Mouse (Mus musculus) Patski (cell line): Measurements from ENCODE around the gene Olfr50. TPM values are rescaled to one million over a fixed set of nuclear protein-coding genes. Genes with fewer than 3 reads are reported as not detected.

Experiments
- ATAC-seq: fragments of 100-300 bp; one replicate; pipeline ENCODE4 v1.8.0; 2021
- CTCF ChIA-PET: fragments of 350-600 bp; sonication (Branson Sonifier 250); formaldehyde crosslinking; loops from one replicate; lab custom pipeline; 2022; ENCODE audit warnings: inconsistent platforms; lab: Charles Lee
- POLR2A ChIA-PET: fragments of 350-600 bp; sonication (Branson Sonifier 250); formaldehyde crosslinking; loops from one replicate; lab custom pipeline; 2022; ENCODE audit warnings: antibody characterized with exemption, inconsistent platforms; lab: Charles Lee
- DNase-seq: peaks from one replicate; pipeline ENCODE4 v3.0.0-alpha.2; 2011; ENCODE audit warnings: low read depth, low spot score
- H3K27me3 ChIP-seq: fragments of 371-371 bp; one replicate; pipeline ENCODE4 v1.5.1; 2021
- CTCF ChIP-seq: fragments of 100-300 bp; IDR thresholded peaks from one replicate; pipeline ENCODE4 v1.5.1; 2021
- in situ Hi-C: fragments of 300-500 bp; cut with MboI; formaldehyde crosslinking; loops from 3 replicates; pipeline ENCODE4 v1.11.1; 2018; ENCODE audit warnings: low pct_unique_long_range_greater_than_20kb, mixed read lengths
- polyA plus RNA-seq: library from polyadenylated mRNA; unstranded; gene quantifications from one replicate; pipeline ENCODE4 v1.2.3, GENCODE M21; 2021

Gene Olfr50
- polyA plus RNA-seq, result not detected

DNA sequence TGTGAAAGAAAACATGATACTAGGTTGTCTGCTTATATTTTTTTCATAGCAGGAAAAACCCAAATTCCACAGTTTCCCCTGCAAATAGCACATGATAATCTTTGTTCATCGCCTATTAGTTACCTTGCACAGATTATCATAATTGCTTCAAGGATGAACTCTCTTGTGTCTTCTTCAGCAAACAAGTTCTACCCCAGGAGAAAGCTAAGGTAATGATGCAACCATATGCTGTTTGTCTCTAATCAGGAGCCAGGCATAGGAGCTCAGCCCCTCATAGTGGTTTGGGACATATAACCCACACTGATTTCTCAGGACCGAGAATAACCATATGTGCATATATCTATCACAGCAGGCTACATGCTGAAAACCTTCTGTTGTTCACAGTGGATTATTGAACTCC is at the start of gene Olfr50:
Gene Olfr50 (plus strand): TSS at position 301 of the 400 bp plus-strand sequence.
- no peak for TF ChIP-seq CTCF
- DNase-seq (no peak), ATAC-seq (no peak)
- in situ Hi-C loops, result no loop called here
- no peaks in the 10 kb centered on the region for H3K27me3 ChIP-seq
- POLR2A ChIA-PET, result no interaction called here
- CTCF ChIA-PET, result no interaction called here

DNA sequence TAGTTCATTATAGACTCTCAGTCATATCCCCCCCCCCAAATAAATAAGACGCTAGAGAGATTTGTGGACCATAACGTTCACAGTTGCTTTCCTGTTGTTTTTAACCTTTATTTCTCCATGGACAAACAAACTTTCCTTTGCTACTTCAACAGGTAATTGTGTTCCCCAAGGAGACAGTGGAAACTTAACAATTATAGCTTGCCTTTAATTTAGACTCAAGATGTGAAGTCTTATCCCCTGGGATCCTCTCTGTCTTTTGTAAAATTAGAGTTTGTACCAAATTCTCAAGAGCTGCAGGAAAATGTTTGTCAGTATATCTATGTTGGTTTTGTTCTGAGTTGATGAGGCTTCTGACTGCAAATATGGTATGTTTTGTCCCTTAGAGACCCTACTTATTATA is 6.4 kb upstream of the Olfr50 start, which contains the start of gene Olfr348:
Gene Olfr348 (plus strand): TSS at position 301 of the 400 bp plus-strand sequence.
- DNase-seq (no peak), ATAC-seq (no peak)
- ChIA-PET CTCF (no interaction called here), POLR2A (no interaction called here)
- no peaks in the 10 kb centered on the region for H3K27me3 ChIP-seq
- no peak for TF ChIP-seq CTCF
- in situ Hi-C loops, result no loop called here

DNA sequence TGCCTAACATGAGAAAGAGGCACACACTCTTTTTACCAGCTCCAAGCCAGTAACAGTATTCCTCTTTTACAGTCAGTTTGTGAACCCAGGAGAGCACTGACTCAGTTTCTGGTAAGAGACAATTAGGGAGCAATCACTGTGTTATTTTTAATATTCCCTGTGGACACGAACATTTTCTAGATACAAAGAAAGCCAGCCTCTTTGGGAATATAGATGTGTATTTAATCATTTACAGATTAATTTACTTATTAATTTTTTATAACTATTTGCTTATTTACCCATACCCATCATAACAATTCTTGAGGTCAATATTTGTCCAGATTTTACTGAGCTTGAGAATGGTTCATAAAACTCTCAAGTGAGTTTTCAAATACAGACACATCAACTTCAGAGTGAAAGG is 26.6 kb downstream of the Olfr50 start, which contains the start of gene Olfr3:
Gene Olfr3 (minus strand): TSS at position 101 of the 400 bp plus-strand sequence.
- DNase-seq (no peak), ATAC-seq (no peak)
- TF ChIP-seq CTCF, result no peak
- ChIA-PET CTCF (no interaction called here), POLR2A (no interaction called here)
- in situ Hi-C loops, result no loop called here
- H3K27me3 ChIP-seq, result no peaks in the 10 kb centered on the region

DNA sequence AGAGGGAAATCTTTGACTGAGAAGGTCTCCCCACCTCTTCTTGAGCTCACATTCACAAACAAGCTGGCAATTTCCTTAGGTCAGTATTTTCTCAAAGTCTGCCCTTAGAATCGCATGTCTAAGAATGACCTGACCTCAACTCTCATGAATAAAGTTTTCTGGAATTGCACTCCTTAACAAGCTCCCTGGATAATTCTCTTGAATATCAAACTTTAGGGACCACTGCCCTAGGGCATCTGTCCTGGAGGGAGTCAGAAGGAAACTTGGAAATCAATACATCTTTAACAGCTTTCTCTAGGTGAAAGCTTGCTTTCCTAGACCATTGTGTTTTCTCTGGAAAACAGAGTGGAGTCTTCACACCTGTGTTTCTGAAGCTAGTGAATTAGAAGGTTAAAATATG is 55.7 kb downstream of the Olfr50 start, which contains the start of gene Olfr350:
Gene Olfr350 (plus strand): TSS at position 301 of the 400 bp plus-strand sequence.
- ATAC-seq, result no peak
- TF ChIP-seq CTCF, result no peak
- in situ Hi-C loops, result no loop called here

More for the DNA sequence above, 55.7 kb downstream of the Olfr50 start, which contains the start of gene Olfr350:
- no peaks in the 10 kb centered on the region for H3K27me3 ChIP-seq
- ChIA-PET POLR2A (no interaction called here), CTCF (no interaction called here)
- DNase-seq, result no peak

Other genes starting within 250 kb of the Olfr50 start
- 0.01 TPM for gene Olfr344, start 223.9 kb upstream of the Olfr50 start, polyA plus RNA-seq
- gene Olfr345, start 150.5 kb upstream of the Olfr50 start, polyA plus RNA-seq, result not detected
- not detected for gene Olfr346, start 104.8 kb upstream of the Olfr50 start, polyA plus RNA-seq
- not detected for gene Olfr347, start 58.6 kb upstream of the Olfr50 start, polyA plus RNA-seq
- gene Olfr348, start 6.3 kb upstream of the Olfr50 start, polyA plus RNA-seq, result not detected
- not detected for gene Olfr3, start 26.5 kb downstream of the Olfr50 start, polyA plus RNA-seq
- not detected for gene Olfr350, start 55.8 kb downstream of the Olfr50 start, polyA plus RNA-seq
- gene Olfr351, start 72.1 kb downstream of the Olfr50 start, polyA plus RNA-seq, result 0.06 TPM
- gene Olfr352, start 77.9 kb downstream of the Olfr50 start, polyA plus RNA-seq, result not detected
- not detected for gene Olfr353, start 102.4 kb downstream of the Olfr50 start, polyA plus RNA-seq
- not detected for gene Olfr354, start 115.1 kb downstream of the Olfr50 start, polyA plus RNA-seq
- not detected for gene Olfr355, start 138.4 kb downstream of the Olfr50 start, polyA plus RNA-seq
- gene Olfr356, start 146.6 kb downstream of the Olfr50 start, polyA plus RNA-seq, result not detected
- not detected for gene Olfr357, start 203.3 kb downstream of the Olfr50 start, polyA plus RNA-seq
- not detected for gene Olfr358, start 218.8 kb downstream of the Olfr50 start, polyA plus RNA-seq